Mouse (Mus musculus) neutrophil, adult 65 days (primary cell): ENCODE results near the gene Fndc4. TPM values are rescaled to one million over a fixed set of nuclear protein-coding genes. Genes with fewer than 3 reads are reported as not detected.

Source experiments
- total RNA-seq: library from RNA; stranded (reverse); gene quantifications from 2 replicates; pipeline ENCODE4 v1.2.4, GENCODE M21; 2023

Fndc4 gene
- not detected in 2 replicates for total RNA-seq

DNA sequence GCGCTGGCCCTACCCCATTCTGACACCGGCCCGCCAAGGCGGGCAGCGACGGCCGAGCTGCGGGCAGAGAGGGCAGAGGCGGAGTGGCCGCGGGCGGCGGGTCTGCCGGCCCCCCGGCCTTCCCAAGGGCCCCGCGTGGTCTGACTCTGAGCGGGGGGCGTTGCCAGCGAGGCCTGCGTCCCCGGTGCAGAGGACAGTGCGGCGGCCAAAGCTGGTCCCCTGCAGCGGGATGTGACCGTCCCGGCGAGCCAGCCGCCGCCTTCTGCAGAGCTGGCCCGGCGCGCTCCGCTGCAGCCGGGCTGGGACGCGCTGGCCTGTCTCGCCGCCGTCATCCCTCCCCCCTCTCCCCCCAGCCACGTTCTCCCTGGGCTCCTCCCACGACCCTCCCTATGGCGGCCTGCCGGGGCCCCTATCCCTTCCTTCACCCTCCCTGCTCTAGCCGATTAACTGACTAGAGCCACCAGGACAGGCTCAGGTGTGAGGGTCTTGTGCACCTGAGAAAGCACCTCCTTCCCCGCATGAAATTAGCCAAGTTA lies at the start of gene Fndc4:
Fndc4 (minus strand) TSS at position 475 of the 536 bp plus-strand sequence.

DNA sequence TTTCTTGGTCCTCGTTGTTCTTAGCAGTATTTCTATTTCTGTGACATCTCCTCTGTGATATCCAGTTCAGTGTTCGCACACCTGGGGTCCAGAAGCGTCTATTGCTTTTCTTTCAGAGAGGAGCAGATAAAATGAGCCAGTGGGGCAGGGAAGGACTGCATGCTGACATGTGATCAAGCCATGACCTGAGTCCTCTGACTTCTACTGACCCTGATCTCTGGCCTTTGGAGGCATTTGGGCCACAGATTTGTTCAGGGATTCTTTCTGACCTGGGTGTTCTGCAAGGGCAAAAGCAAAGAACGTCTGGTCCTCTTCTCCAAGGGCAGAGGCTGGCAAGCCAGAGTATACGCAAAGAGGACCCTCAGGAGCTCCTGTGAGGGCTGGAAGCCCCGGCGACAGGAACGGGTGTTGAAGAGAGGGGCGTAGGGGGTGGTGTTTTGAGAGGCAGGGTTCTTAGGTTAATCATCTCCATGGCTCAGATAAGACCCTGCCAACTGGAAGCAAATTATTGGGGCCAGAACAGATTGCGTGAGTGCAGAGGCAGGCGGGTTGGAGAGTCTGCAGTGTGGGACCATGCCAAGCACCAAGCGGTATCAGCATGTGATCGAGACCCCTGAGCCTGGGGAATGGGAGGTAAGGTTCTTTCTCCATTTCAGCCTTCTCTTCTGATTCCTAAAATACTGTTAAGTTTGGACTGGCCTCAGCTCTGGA lies 1.3 kb upstream of the Fndc4 start, which contains the start of gene Gckr:
Gckr (plus strand) TSS at position 397 of the 711 bp plus-strand sequence.

GRCm38 (mm10) chr5:31290521-31291360 lies 5.1 kb downstream of the Fndc4 start, which contains the start of gene Ift172:
TSS of gene Ift172 (minus strand) at chr5:31291116.

GRCm38 (mm10) chr5:31251541-31252101 lies 44.3 kb downstream of the Fndc4 start, which contains the start of gene Krtcap3:
TSS of gene Krtcap3 (plus strand) at chr5:31251691.

Other genes starting within 250 kb of the Fndc4 start
- gene Atraid, start 247.8 kb downstream of the Fndc4 start, total RNA-seq: 11.6 and 17.1 TPM in 2 replicates
- gene Slc5a6, start 247.2 kb downstream of the Fndc4 start, total RNA-seq: 2.4 and 3.3 TPM in 2 replicates
- gene Cad, start 241.3 kb downstream of the Fndc4 start, total RNA-seq: 8.2 and 20.3 TPM in 2 replicates
- gene Dnajc5g, start 189.8 kb downstream of the Fndc4 start, total RNA-seq: not detected in 2 replicates
- gene Slc30a3, start 187.8 kb downstream of the Fndc4 start, total RNA-seq: not detected in 2 replicates
- not detected in 2 replicates for gene Trim54, start 179.4 kb downstream of the Fndc4 start, total RNA-seq
- gene Ucn, start 157.3 kb downstream of the Fndc4 start, total RNA-seq: not detected in 2 replicates
- gene Mpv17, start 141.8 kb downstream of the Fndc4 start, total RNA-seq: 7.0 and 7.6 TPM in 2 replicates
- gene Gm29609, start 116.2 kb downstream of the Fndc4 start, total RNA-seq: 0.93 and 2.1 TPM in 2 replicates
- 88.6 and 97.9 TPM in 2 replicates for gene Gtf3c2, start 115.9 kb downstream of the Fndc4 start, total RNA-seq
- gene Snx17, start 102.9 kb downstream of the Fndc4 start, total RNA-seq: 52.6 and 61.7 TPM in 2 replicates
- gene Eif2b4, start 102.7 kb downstream of the Fndc4 start, total RNA-seq: 16.3 and 17.5 TPM in 2 replicates
- 29.5 and 34.6 TPM in 2 replicates for gene Zfp513, start 93.8 kb downstream of the Fndc4 start, total RNA-seq
- gene Ppm1g, start 75.4 kb downstream of the Fndc4 start, total RNA-seq: 69.4 and 76.5 TPM in 2 replicates
- gene Nrbp1, start 55.2 kb downstream of the Fndc4 start, total RNA-seq: 228 and 242 TPM in 2 replicates
- gene Gm9970, start 54.8 kb downstream of the Fndc4 start, total RNA-seq: 0.79 TPM in 1 of 2 replicates, not detected in the other
- gene Krtcap3, start 44.4 kb downstream of the Fndc4 start, total RNA-seq: 7.4 and 9.2 TPM in 2 replicates
- 4.3 and 7.5 TPM in 2 replicates for gene Ift172, start 5.0 kb downstream of the Fndc4 start, total RNA-seq
- not detected in 2 replicates for gene Gckr, start 1.4 kb upstream of the Fndc4 start, total RNA-seq
- gene Zfp512, start 156.4 kb upstream of the Fndc4 start, total RNA-seq: 13.6 and 15.4 TPM in 2 replicates
- gene 4930548H24Rik, start 189.7 kb upstream of the Fndc4 start, total RNA-seq: 0.36 and 0.51 TPM in 2 replicates
- 22.2 and 30.4 TPM in 2 replicates for gene Gpn1, start 198.7 kb upstream of the Fndc4 start, total RNA-seq
- gene Slc4a1ap, start 230.9 kb upstream of the Fndc4 start, total RNA-seq: 26.7 and 40.1 TPM in 2 replicates
- 12.3 and 12.5 TPM in 2 replicates for gene Supt7l, start 231.7 kb upstream of the Fndc4 start, total RNA-seq